Mouse (Mus musculus) heart, embryonic 16.5 days (tissue): Measurements from ENCODE around the gene Amd1. TPM values are rescaled to one million over a fixed set of nuclear protein-coding genes. Genes with fewer than 3 reads are reported as not detected.
A peak's percentile ranks its signal among the peaks of the same experiment; 100 is the strongest.

Experiments
- ATAC-seq: fragments of 200-750 bp; cut with Nextera tagmentation; replicated peaks from 2 replicates; pipeline ENCODE4 v1.8.0; 2017; ENCODE audit warnings: moderate number of reproducible peaks; ENCODE audit not compliant: insufficient read depth, low FRiP score; ENCODE audit errors: extremely low read depth
- H3K27ac ChIP-seq: fragments of 300-500 bp; sonication (generic); 2 replicates; pipeline ENCODE4 v1.5.1; 2014; ENCODE audit warnings: mild to moderate bottlenecking, low read length, control low read depth, moderate library complexity
- H3K27me3 ChIP-seq: fragments of 300-500 bp; sonication (generic); 2 replicates; pipeline ENCODE4 v1.6.1; 2014; ENCODE audit warnings: low read length, mixed read lengths; ENCODE audit not compliant: control insufficient read depth, insufficient read depth
- H3K36me3 ChIP-seq: fragments of 300-500 bp; sonication (generic); 2 replicates; pipeline ENCODE4 v1.6.1; 2014; ENCODE audit not compliant: control insufficient read depth, insufficient read depth
- H3K4me1 ChIP-seq: fragments of 300-500 bp; sonication (generic); 2 replicates; pipeline ENCODE4 v1.6.1; 2014; ENCODE audit warnings: low read length, mixed read lengths; ENCODE audit not compliant: control insufficient read depth, insufficient read depth
- H3K4me2 ChIP-seq: fragments of 300-500 bp; sonication (generic); 2 replicates; pipeline ENCODE4 v1.6.1; 2014; ENCODE audit warnings: low read depth, mild to moderate bottlenecking, control low read depth, low read length
- H3K4me3 ChIP-seq: fragments of 300-500 bp; sonication (generic); 2 replicates; pipeline ENCODE4 v1.5.1; 2014; ENCODE audit warnings: mild to moderate bottlenecking, control low read depth, low read length
- H3K9ac ChIP-seq: fragments of 300-500 bp; sonication (generic); 2 replicates; pipeline ENCODE4 v1.6.1; 2014; ENCODE audit warnings: low read length, control low read depth
- H3K9me3 ChIP-seq: fragments of 300-500 bp; sonication (generic); replicated peaks from 2 replicates; pipeline ENCODE4 v1.6.1; 2016; ENCODE audit warnings: low read length; ENCODE audit not compliant: control insufficient read depth
- WGBS: fragments of 180-500 bp; shearing (Covaris S2); extraction: QIAGEN DNeasy Blood & Tissue Kit; methylation state at CpG from one replicate; pipeline ENCODE4 v1.1.7; 2014; 5-methylcytosine and 5-hydroxymethylcytosine counted together
- polyA plus RNA-seq: library from polyadenylated mRNA; unstranded; fragments of >200 nt; fragmentation: Nextera tagmentation; extraction: Ambion mirVana; gene quantifications from 2 replicates; pipeline ENCODE4 v1.2.1, GENCODE M21; 2015

Gene Amd1
- polyA plus RNA-seq: 31.3 and 35.4 TPM in 2 replicates

DNA sequence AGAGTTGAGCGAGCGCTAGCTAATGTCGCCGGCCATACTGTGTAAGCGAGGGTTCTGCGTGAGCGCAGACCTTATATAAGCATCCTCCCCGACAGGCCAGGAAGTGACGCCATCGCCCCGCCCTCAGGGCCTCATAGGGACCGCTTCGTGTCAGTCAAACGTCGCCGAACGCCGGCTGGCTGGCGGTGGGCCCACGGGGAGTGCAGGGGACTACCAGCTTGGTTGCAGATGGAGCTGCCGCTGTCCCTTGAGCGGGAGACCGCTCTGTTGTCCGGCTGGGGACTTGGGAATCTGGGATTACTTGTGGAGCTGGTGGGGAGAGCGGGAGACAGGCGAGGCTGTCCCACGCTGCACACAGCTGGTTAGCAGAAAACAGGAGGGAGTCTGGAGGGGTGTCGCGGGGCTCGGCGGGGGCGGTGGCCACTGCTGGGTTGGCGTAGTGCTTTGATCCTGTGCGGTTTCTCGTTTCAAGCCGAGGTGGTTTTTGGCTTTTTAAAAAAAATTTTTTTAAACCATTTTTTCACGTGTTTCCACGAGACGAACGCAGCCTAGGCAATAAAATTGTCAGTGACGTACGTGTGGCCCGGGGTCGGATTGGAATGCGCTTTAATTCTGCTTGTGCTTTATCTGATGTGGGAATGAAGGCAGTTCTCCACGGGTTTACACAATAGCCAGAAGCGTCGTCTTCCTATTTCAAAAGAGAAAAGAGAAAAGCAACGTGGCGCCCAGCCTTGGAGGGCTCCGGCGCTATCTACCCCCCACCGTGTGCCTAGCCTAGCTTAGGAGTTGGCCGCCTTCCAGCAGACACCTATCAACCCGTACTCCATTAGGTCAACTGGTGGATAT, at the start of gene Amd1:
Amd1 (minus strand) TSS at position 47 of the 846 bp plus-strand sequence.
- WGBS: under 1% methylated on average over 55 of the region's 55 CpGs
- Histone ChIP-seq H3K27me3 (no peaks in the 10 kb centered on the region), H3K9me3 (peaks cover 2% of the 10 kb centered on the region; the same call in 1 of the 2 replicates), H3K4me3 (peak within 1 kb of the TSS; percentile 91), H3K4me2 (peak within 1 kb of the TSS; percentile 86), H3K9ac (peak within 1 kb of the TSS; percentile 95), H3K4me1 (peaks cover 17% of the 10 kb centered on the region), H3K27ac (peak within 1 kb of the TSS; percentile 98), H3K36me3 (no peaks in the 10 kb centered on the region)
- ATAC-seq: peak; percentile 95

DNA sequence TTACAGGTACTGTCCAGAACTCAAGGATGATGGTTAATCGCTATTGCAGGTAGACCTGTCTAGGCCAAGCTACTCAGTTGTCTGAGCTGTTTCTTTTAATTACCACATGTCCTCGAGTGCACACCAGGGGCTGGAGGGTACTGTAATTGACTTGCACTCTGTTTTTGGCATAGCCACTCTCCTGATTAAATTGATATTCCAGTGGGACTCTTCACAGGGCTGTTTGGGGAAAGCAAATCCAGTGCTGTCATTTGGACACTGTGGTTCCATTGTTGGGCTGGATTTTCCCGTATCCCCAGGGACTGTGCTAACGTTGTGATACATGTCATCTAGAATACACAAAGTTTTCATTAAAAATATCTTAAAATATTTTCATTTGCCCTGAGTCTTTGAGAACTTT, 49.2 kb upstream of the Amd1 start:
- Histone ChIP-seq H3K4me3 (no peak overlapping the region), H3K27me3 (no peaks in the 10 kb centered on the region), H3K4me1 (peaks cover 17% of the 10 kb centered on the region), H3K36me3 (no peaks in the 10 kb centered on the region), H3K4me2 (peak overlapping the region; percentile 87; the same call in 1 of the 2 replicates), H3K9me3 (no peaks in the 10 kb centered on the region), H3K27ac (no peak overlapping the region), H3K9ac (no peak overlapping the region; the same call in 1 of the 2 replicates)
- ATAC-seq: no peak
- WGBS: 70% methylated on average over 4 of the region's 4 CpGs

DNA sequence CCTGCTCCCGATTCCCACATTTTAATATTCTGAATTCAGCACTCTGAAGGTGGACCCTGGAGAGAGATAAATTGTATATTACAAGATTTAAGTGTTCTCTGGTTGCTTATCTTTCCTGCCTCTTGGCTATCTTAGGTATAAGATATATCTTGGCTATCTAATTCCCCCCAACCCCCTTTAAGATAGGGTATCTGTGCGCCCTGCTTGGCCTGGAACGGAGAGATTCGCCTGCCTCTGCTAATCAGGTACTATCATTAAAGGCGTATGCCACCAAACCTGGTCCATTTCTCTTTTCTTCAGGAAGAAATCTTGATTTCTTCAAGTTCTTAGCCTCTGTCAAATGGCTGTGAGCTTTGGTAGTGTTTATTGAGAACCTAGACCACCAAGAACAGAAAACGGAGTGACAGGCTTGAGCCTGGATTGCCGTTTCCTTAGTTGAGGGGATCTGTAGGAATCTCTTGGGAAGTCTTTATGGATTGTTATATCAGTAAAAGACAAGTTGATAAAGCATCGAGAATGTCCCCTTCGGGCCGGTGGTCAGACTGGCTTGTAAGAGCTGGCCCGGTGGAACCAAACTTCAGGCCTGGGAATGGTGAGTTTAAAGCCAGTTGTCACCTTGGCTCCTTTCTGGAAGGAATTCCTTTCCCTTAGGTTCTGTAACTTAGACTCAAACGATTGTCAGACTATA, 48.4 kb upstream of the Amd1 start:
- peaks cover 15% of the 10 kb centered on the region for H3K4me1 ChIP-seq
- H3K4me2 ChIP-seq: peak overlapping the region; percentile 87
- peak overlapping the region; percentile 92 for H3K27ac ChIP-seq
- no peaks in the 10 kb centered on the region for H3K27me3 ChIP-seq
- WGBS: 45% methylated on average over 12 of the region's 12 CpGs
- H3K4me3 ChIP-seq: peak overlapping the region; percentile 96
- peak overlapping the region; percentile 93 for H3K9ac ChIP-seq
- no peaks in the 10 kb centered on the region for H3K36me3 ChIP-seq
- ATAC-seq: no peak
- no peaks in the 10 kb centered on the region for H3K9me3 ChIP-seq

DNA sequence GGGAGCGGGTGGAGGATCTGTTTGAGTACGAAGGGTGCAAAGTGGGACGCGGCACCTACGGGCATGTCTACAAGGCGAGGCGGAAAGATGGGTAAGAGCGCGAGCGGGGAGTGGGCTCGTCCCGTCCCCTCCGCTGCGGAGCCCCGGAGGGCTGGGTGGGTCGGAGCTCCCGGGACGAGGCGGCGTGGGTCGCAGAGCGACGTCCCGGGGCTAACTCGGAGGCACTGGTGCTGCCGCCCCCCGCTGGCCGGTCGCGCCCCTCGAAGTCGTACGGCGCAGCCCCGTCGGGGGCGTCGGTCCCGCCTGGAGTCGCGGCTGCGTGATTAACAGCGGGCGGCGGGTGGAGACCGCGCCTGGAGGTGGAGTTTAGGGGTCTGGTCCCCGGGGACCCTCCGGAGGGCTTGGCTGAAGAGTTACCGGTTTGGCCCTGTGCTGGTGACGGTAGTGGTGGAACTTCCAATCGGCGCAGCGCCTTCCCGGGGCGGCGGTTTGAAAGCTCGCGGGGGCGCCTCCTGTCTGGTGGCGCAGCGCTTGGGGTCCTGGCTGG, 47.7 kb upstream of the Amd1 start:
- WGBS: under 1% methylated on average over 62 of the region's 62 CpGs
- H3K9ac ChIP-seq: peak overlapping the region; percentile 93
- H3K4me2 ChIP-seq: peak overlapping the region; percentile 87
- peaks cover 15% of the 10 kb centered on the region for H3K4me1 ChIP-seq
- H3K9me3 ChIP-seq: no peaks in the 10 kb centered on the region
- H3K4me3 ChIP-seq: peak overlapping the region; percentile 96
- ATAC-seq: peak; percentile 29
- H3K27ac ChIP-seq: peak overlapping the region; percentile 92
- no peaks in the 10 kb centered on the region for H3K27me3 ChIP-seq
- H3K36me3 ChIP-seq: no peaks in the 10 kb centered on the region

DNA sequence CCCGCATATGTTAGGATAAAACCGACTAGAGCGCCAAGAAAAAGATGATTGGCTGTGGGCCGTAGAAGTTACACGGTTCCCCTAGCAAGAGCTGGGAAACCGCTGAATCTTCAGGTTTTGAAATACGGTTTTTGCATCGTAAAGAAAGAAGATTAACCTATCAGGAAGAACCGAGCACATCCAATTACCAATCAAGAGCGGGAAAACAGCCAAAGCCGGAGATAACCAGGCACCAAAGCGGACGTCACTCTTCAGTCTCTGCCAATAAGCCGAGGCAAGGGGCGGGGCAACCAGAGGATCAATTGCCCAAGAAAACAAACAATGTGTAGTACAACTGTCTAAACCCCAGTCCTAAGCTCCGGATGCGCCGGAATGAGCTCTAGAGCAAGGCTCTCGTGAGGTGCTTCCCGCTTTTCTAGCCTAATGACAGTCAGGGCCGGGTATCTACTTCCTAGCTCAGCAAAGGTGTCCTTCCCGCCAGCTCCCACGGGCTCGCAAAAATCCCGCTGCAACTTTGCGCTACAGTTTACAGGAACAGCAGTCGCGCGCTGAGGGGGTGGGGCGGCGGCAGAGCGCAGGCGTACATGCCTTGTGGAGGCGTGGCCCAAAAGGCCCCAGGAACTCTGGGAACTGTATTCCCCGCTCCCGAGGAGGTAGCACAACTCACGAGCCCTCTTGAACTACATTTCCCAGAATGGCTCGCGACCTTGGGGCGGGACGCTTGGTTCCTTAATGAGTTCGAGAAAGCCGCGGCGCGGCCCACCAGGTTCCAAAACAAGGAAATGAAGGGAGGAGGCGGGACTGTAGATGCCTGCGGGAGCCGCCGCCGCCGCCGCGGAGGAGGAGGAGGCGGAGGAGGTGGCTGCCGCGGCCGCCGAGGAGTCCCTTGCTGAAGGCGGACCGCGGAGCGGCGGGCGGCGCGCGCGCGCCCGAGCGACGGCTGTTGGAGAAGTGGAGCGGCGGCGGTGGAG, 46.9 kb upstream of the Amd1 start:
- H3K4me1 ChIP-seq: peaks cover 15% of the 10 kb centered on the region
- no peaks in the 10 kb centered on the region for H3K27me3 ChIP-seq
- peak overlapping the region; percentile 96 for H3K4me3 ChIP-seq
- no peaks in the 10 kb centered on the region for H3K36me3 ChIP-seq
- peak overlapping the region; percentile 87 for H3K4me2 ChIP-seq
- ATAC-seq: peak; percentile 98
- H3K27ac ChIP-seq: peak overlapping the region; percentile 92
- under 1% methylated on average over 75 of the region's 76 CpGs for whole genome bisulfite sequencing
- no peaks in the 10 kb centered on the region for H3K9me3 ChIP-seq
- peak overlapping the region; percentile 93 for H3K9ac ChIP-seq

DNA sequence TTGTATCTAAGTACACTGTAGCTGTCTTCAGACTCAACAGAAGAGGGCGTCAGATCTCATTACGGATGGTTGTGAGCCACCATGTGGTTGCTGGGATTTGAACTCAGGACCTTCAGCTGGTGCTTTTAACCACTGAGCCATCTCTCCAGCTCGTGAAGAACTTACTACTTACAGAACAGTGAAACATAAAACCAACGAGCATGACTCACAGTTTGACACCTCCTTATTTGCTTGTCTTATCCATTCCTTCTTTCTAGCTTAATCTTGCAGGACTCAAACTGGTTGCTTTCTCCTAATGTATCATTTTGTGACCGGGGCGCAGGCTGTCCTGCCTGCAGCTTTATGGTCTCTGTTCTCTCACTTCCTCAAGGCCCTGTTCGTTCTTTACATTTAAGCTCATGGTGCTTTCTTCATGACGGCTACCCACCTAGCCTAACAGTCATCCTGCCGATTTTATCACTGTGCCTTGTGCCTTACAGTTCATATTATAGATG, 45.5 kb upstream of the Amd1 start:
- Histone ChIP-seq H3K36me3 (no peaks in the 10 kb centered on the region), H3K9me3 (no peaks in the 10 kb centered on the region), H3K4me3 (no peak overlapping the region), H3K4me2 (peak overlapping the region; percentile 77), H3K9ac (peak overlapping the region; percentile 68), H3K27me3 (no peaks in the 10 kb centered on the region), H3K4me1 (peaks cover 15% of the 10 kb centered on the region), H3K27ac (no peak overlapping the region; the same call in 1 of the 2 replicates)
- 60% methylated on average over 9 of the region's 9 CpGs for WGBS
- no peak for ATAC-seq

DNA sequence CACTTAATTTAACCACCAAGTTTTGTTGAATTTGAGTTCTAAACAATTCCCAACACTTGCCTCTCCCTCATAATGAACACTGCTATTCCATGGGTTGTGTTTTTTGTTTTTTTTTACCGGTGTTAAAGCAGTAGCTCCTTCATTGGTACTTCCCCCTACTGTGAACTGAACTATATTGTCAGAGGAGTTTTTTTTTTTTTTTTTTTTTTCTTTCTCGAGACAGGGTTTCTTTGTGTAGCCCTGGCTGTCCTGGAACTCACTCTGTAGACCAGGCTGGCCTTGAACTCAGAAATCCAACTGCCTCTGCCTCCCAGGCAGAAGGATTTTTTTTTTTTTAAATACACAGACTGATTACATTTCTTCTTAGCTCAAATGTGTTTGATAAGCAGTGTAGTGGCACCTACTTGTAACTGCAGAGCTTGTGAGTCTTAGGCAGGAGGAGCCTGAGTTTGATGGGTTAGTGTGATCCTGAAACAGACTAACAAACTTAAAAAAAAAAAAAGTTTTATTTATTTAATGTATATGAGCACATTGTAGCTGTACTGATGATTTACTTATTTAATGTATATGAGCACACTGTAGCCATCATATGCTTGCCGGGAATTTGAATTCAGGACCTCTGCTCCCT, 44.9 kb upstream of the Amd1 start:
- no peak overlapping the region for H3K27ac ChIP-seq
- no peak for ATAC-seq
- no peaks in the 10 kb centered on the region for H3K36me3 ChIP-seq
- H3K9me3 ChIP-seq: no peaks in the 10 kb centered on the region
- H3K27me3 ChIP-seq: no peaks in the 10 kb centered on the region
- WGBS: 80% methylated on average over 3 of the region's 3 CpGs
- no peak overlapping the region for H3K4me3 ChIP-seq
- H3K4me1 ChIP-seq: peaks cover 15% of the 10 kb centered on the region
- no peak overlapping the region for H3K4me2 ChIP-seq
- H3K9ac ChIP-seq: no peak overlapping the region

DNA sequence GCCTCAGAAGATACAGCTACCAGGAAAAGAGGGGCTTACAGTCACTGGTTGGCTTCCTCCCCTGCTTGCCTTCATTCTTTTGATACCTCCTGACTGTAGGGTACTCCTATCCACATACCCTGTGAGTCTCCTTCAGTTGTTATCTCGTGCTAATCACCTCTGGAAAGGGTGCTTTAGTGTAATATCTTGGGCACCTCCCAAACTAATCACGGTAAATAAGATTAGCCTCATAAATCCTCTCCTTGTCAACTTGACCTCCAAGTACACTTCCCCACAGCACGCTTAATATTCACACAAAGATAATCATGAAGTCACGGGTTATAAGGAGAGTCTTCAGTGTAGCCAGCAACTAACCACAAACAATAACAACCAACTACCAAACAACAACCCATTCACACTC, 40.0 kb upstream of the Amd1 start:
- H3K27ac ChIP-seq: no peak overlapping the region
- no peaks in the 10 kb centered on the region for H3K4me1 ChIP-seq
- no peaks in the 10 kb centered on the region for H3K9me3 ChIP-seq
- no peaks in the 10 kb centered on the region for H3K36me3 ChIP-seq
- ATAC-seq: no peak
- no peaks in the 10 kb centered on the region for H3K27me3 ChIP-seq
- H3K4me2 ChIP-seq: no peak overlapping the region
- no peak overlapping the region for H3K9ac ChIP-seq
- no peak overlapping the region for H3K4me3 ChIP-seq
- 45% methylated on average over 4 of the region's 4 CpGs for WGBS
